Mouse (Mus musculus) embryonic facial prominence, embryonic 10.5 days (tissue): ENCODE data around the gene Cplane1. TPM values are rescaled to one million over a fixed set of nuclear protein-coding genes. Genes with fewer than 3 reads are reported as not detected.
"Not testable (repeated sequence)": the region's sequence is repeated elsewhere in the genome, so short reads cannot be mapped to it uniquely, and the experiment has no call there.

Experiments
- DNase-seq: peaks from one replicate; pipeline ENCODE4 v3.0.0-alpha.2; 2017; ENCODE audit warnings: low spot score
- H3K27ac ChIP-seq: fragments of 300-500 bp; sonication (generic); replicated peaks from 2 replicates; pipeline ENCODE4 v1.5.1; 2016; ENCODE audit warnings: mild to moderate bottlenecking
- H3K27me3 ChIP-seq: fragments of 300-500 bp; sonication (generic); replicated peaks from 2 replicates; pipeline ENCODE4 v1.6.1; 2016; ENCODE audit warnings: low read depth, mild to moderate bottlenecking; ENCODE audit not compliant: poor library complexity, severe bottlenecking
- H3K36me3 ChIP-seq: fragments of 300-500 bp; sonication (generic); replicated peaks from 2 replicates; pipeline ENCODE4 v1.6.1; 2016; ENCODE audit warnings: mild to moderate bottlenecking, moderate library complexity
- H3K4me1 ChIP-seq: fragments of 300-500 bp; sonication (generic); 2 replicates; pipeline ENCODE4 v1.6.1; 2016
- H3K4me3 ChIP-seq: fragments of 300-500 bp; sonication (generic); 2 replicates; pipeline ENCODE4 v1.5.1; 2016; ENCODE audit warnings: mild to moderate bottlenecking, moderate library complexity
- H3K9me3 ChIP-seq: fragments of 300-500 bp; sonication (generic); 2 replicates; pipeline ENCODE4 v1.6.1; 2016; ENCODE audit warnings: mild to moderate bottlenecking
- WGBS: fragments of 180-500 bp; shearing (Covaris S2); methylation state at CpG from one replicate; pipeline ENCODE4 v1.1.7; 2016; 5-methylcytosine and 5-hydroxymethylcytosine counted together
- polyA plus RNA-seq: library from polyadenylated mRNA; unstranded; fragments of >200 nt; fragmentation: Nextera tagmentation; extraction: Ambion mirVana; gene quantifications from 2 replicates; pipeline ENCODE4 v1.2.1, GENCODE M21; 2016

The Cplane1 gene
- 11.3 TPM in 2 replicates for polyA plus RNA-seq

DNA sequence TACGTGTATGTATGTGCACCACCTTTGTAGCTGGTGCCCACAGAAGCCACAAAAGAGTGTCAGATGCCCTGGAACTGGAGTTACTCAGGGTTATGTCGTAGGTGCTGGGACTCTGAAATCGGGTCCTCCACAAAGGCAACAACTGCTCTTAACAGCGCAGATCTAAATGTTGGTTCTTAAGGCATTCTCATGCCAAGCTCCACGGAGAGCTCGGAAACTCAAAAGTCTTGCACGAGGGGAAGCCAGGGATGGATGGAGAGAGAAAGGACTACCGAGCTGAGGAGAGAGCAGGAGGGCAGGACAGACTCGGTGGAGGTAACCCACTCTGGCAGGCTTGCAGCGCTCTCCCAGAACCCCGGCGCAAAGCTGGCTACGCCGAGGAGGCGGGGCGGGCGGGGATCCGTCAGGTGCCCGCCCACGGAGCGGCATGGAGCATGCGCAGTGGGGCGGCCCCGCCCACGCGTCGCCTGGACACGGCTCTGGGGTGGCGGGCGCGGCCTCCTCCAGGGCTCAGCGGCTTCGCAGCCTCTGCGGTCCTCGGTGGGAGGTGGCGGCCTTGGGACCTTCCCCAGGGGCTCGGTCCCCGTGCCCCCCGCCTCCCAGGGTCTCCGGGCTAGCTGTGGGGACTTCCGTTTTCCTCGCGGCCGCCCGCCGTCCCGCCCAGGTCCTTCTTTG is at the start of gene Cplane1:
Cplane1 (plus strand) TSS at position 516 of the 675 bp plus-strand sequence.
- under 1% methylated on average over 47 of the region's 47 CpGs for WGBS
- H3K36me3 ChIP-seq = peaks cover 33% of the 10 kb centered on the region
- no peaks in the 10 kb centered on the region for H3K27me3 ChIP-seq
- peak within 1 kb of the TSS; percentile 95 for H3K4me3 ChIP-seq
- no peaks in the 10 kb centered on the region for H3K9me3 ChIP-seq
- DNase-seq = peak; percentile 97
- peak within 1 kb of the TSS; percentile 96 for H3K27ac ChIP-seq
- H3K4me1 ChIP-seq = 0 out of 2 replicates have a peak, but pooled peaks cover 4% of the 10 kb centered on the region

DNA sequence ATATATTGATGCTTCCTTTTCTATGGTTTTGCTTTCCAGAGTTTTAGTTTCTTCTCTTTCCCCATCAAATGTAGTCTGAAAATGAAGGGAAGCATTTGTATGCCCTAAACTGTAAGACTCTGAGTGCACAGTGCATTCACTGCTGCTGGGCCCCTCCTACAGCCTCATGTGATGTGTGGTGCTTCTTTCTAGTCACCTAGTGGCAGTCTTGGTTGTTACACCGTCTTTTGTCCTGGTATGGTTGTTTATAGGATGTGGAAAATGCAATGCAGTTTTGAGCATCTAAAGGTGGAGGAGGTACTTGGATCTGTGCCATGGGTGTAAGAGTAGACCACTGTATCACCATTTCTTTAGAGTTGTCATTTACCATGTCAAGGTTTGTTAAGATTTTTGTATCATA is 39.6 kb upstream of the Cplane1 start:
- WGBS = 88% methylated on average over 1 of the region's 1 CpGs
- H3K36me3 ChIP-seq = peaks cover 98% of the 10 kb centered on the region
- H3K27me3 ChIP-seq = no peaks in the 10 kb centered on the region
- H3K27ac ChIP-seq = no peak overlapping the region
- H3K9me3 ChIP-seq = no peaks in the 10 kb centered on the region
- no peak for DNase-seq
- H3K4me1 ChIP-seq = no peaks in the 10 kb centered on the region
- no peak overlapping the region for H3K4me3 ChIP-seq

- WGBS = 94% methylated on average over 3 of the region's 3 CpGs
- no peaks in the 10 kb centered on the region for H3K4me1 ChIP-seq
- H3K27ac ChIP-seq = no peak overlapping the region
- peaks cover 98% of the 10 kb centered on the region for H3K36me3 ChIP-seq
- H3K27me3 ChIP-seq = no peaks in the 10 kb centered on the region
- no peaks in the 10 kb centered on the region for H3K9me3 ChIP-seq
- no peak overlapping the region for H3K4me3 ChIP-seq
- DNase-seq = no peak
Measured at GRCm38 (mm10) chr15:8131268-8131667, 37.6 kb upstream of the Cplane1 start.

- Histone ChIP-seq H3K27ac (no peak overlapping the region), H3K9me3 (no peaks in the 10 kb centered on the region), H3K4me1 (no peaks in the 10 kb centered on the region), H3K4me3 (no peak overlapping the region), H3K27me3 (no peaks in the 10 kb centered on the region), H3K36me3 (peaks cover 98% of the 10 kb centered on the region)
- no peak for DNase-seq
Measured at GRCm38 (mm10) chr15:8131761-8132160, 37.1 kb upstream of the Cplane1 start.

DNA sequence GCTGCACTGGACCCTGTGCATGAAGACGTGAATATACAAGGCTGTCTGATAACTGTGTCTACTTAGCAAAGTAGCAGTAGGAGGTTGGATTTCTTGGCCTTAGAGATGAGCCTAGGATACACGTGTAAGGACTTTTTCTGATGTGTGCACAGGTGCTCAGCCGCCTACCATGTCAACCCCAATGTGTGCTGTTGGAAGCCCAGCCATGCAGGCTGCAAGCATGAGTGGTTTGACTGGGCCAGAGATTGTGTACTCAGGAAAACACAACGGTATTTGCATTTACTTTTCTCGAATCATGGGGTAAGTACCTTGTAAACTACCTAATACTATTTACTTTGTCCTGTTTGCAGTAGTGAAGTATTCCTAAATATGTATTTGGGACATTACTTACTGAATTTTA is 33.3 kb upstream of the Cplane1 start:
- WGBS = 91% methylated on average over 5 of the region's 5 CpGs
- Histone ChIP-seq H3K27ac (no peak overlapping the region), H3K4me1 (no peaks in the 10 kb centered on the region), H3K36me3 (peaks cover 98% of the 10 kb centered on the region), H3K27me3 (no peaks in the 10 kb centered on the region), H3K9me3 (no peaks in the 10 kb centered on the region), H3K4me3 (no peak overlapping the region)
- DNase-seq = no peak

- DNase-seq = no peak
- Histone ChIP-seq H3K4me3 (no peak overlapping the region), H3K27ac (no peak overlapping the region), H3K4me1 (no peaks in the 10 kb centered on the region), H3K27me3 (no peaks in the 10 kb centered on the region), H3K36me3 (peaks cover 73% of the 10 kb centered on the region), H3K9me3 (no peaks in the 10 kb centered on the region)
- 84% methylated on average over 1 of the region's 1 CpGs for WGBS
Measured at GRCm38 (mm10) chr15:8161841-8162240, 7.1 kb upstream of the Cplane1 start.

- no peaks in the 10 kb centered on the region for H3K9me3 ChIP-seq
- WGBS = under 1% methylated on average over 25 of the region's 25 CpGs
- DNase-seq = no peak
- peak overlapping the region; percentile 96 for H3K27ac ChIP-seq
- 0 out of 2 replicates have a peak, but pooled peaks cover 4% of the 10 kb centered on the region for H3K4me1 ChIP-seq
- peak overlapping the region; percentile 95 for H3K4me3 ChIP-seq
- H3K27me3 ChIP-seq = no peaks in the 10 kb centered on the region
- peaks cover 33% of the 10 kb centered on the region for H3K36me3 ChIP-seq
Measured at GRCm38 (mm10) chr15:8169266-8169746, 400 bp downstream of the Cplane1 start.

DNA sequence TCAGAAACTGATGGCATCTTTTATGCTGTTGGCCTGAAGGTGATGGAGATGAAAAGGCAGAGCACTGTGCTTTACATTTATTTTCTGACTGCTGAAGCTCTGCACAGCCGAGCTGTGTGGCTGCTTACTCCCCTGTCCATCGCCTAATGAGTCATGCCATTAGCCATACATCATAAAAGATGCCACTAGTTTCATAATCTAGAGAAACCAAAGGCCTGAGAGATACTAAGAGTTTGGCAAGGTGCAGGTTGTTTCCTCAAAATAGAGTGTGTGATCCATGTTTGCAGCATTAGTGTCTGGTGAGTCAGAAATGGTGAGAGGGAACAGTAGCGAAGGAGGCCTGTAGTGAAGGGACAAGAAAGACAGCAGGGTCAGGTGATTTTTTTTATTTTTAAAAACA is 20.7 kb downstream of the Cplane1 start:
- Histone ChIP-seq H3K9me3 (no peaks in the 10 kb centered on the region), H3K27ac (no peak overlapping the region), H3K4me3 (no peak overlapping the region), H3K4me1 (no peaks in the 10 kb centered on the region), H3K36me3 (peaks cover 83% of the 10 kb centered on the region), H3K27me3 (no peaks in the 10 kb centered on the region)
- 94% methylated on average over 3 of the region's 3 CpGs for WGBS
- no peak for DNase-seq

- Histone ChIP-seq H3K4me3 (no peak overlapping the region), H3K4me1 (no peaks in the 10 kb centered on the region), H3K27ac (no peak overlapping the region), H3K27me3 (no peaks in the 10 kb centered on the region), H3K9me3 (no peaks in the 10 kb centered on the region), H3K36me3 (peaks cover 89% of the 10 kb centered on the region)
- 92% methylated on average over 3 of the region's 3 CpGs for WGBS
- DNase-seq = no peak
Measured at GRCm38 (mm10) chr15:8190435-8190834, 21.5 kb downstream of the Cplane1 start.

- Histone ChIP-seq H3K4me3 (no peak overlapping the region), H3K9me3 (0 out of 2 replicates have a peak, but pooled peaks cover 2% of the 10 kb centered on the region), H3K4me1 (no peaks in the 10 kb centered on the region), H3K27ac (no peak overlapping the region), H3K27me3 (no peaks in the 10 kb centered on the region), H3K36me3 (peaks cover 84% of the 10 kb centered on the region)
- no peak for DNase-seq
Measured at GRCm38 (mm10) chr15:8200317-8200716, 31.4 kb downstream of the Cplane1 start.

- Histone ChIP-seq H3K4me1 (no peaks in the 10 kb centered on the region), H3K9me3 (no peaks in the 10 kb centered on the region), H3K36me3 (peaks cover 81% of the 10 kb centered on the region), H3K4me3 (no peak overlapping the region), H3K27ac (no peak overlapping the region), H3K27me3 (no peaks in the 10 kb centered on the region)
- WGBS = 97% methylated on average over 6 of the region's 6 CpGs
- no peak for DNase-seq
Measured at GRCm38 (mm10) chr15:8208362-8208761, 39.5 kb downstream of the Cplane1 start.

DNA sequence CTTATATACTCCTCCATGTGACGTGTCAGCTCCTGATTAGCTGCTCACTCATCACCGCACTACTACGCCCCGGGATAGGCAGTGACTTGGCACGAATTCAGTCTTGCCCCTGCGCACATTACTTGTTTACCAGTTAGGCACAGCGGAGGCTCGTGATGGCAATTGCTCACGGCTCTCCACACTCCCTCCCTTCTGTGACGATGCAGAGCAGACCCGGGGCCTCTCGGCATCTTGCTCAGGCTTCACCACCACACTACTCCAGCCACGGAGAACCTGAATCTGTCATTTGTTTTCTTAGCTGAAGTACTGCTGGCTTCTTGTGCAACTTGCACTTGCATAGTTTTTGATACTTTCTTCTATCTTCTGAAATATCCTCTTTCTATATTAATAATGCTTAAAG is 45.9 kb downstream of the Cplane1 start:
- WGBS = 92% methylated on average over 13 of the region's 13 CpGs

DNA sequence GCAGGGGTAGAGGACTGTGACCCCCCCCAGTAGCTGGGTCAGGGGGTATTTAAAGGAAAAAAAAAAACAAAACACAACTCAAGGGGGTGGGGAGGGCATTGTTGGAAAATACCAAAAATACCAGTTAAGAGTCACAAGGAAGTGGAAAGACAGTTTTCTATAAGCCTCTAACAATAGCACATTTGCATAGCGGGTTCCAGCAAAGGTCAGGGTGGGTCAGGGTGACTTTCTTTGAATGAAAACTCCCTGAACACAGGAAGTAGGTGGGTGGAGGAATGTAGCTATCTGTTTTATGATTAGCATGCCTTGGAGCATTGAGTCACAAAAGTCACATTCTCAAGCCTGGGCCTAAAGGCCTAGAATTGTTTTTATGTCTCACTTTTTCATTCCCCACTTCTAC is 65.3 kb downstream of the Cplane1 start:
- H3K4me3 ChIP-seq, H3K27me3 ChIP-seq, DNase-seq, H3K27ac ChIP-seq, H3K4me1 ChIP-seq, H3K9me3 ChIP-seq: not testable (repeated sequence)
- 85% methylated on average over 1 of the region's 1 CpGs for WGBS
- peaks cover 96% of the 10 kb centered on the region for H3K36me3 ChIP-seq

More for the DNA sequence above, 45.9 kb downstream of the Cplane1 start:
- H3K4me1 ChIP-seq = no peaks in the 10 kb centered on the region
- DNase-seq = no peak
- H3K27ac ChIP-seq = no peak overlapping the region
- H3K4me3 ChIP-seq = no peak overlapping the region
- H3K9me3 ChIP-seq = no peaks in the 10 kb centered on the region
- H3K27me3 ChIP-seq = no peaks in the 10 kb centered on the region
- H3K36me3 ChIP-seq = peaks cover 91% of the 10 kb centered on the region
